Mouse (Mus musculus) embryo, embryonic 10 days (tissue): ENCODE data around the gene Gm38392.
A peak's percentile ranks its signal among the peaks of the same experiment; 100 is the strongest.
"Not testable (repeated sequence)": the region's sequence is repeated elsewhere in the genome, so short reads cannot be mapped to it uniquely, and the experiment has no call there.

Experiments
- DNase-seq: peaks from one replicate; pipeline ENCODE4 v3.0.0-alpha.2; 2015; ENCODE audit warnings: low spot score

Gm38392 gene

DNA sequence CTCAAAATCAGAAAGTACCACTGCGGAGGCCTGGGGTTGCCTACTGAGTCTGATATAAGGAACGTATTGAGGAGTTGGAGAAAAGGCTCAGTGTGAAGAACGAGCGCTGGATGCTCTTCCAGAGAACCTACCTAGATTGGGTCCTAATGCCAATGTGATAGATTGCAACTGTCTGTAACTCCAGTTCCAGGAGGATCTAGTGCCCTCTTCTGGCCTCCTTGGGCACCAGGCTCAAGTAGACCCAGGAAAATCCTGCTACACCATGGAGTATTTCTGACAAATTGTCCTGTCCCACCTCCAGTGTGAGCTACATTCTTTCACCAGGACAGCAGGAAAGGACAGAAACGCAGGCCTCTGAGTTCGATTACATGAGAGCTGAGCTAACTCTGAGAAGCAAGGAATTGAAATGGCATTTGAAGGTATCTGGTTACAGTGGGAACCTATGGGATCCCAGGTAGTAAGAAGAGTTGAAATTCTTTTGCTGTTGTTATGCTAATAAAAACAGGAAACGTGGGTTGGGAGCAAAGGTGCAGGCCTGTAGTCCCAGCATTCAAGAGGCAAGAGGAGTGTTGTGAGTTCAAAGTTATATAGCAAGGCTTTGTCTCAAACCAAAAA is 10.4 kb downstream of the Gm38392 start:
- DNase-seq = peak; percentile 44

DNA sequence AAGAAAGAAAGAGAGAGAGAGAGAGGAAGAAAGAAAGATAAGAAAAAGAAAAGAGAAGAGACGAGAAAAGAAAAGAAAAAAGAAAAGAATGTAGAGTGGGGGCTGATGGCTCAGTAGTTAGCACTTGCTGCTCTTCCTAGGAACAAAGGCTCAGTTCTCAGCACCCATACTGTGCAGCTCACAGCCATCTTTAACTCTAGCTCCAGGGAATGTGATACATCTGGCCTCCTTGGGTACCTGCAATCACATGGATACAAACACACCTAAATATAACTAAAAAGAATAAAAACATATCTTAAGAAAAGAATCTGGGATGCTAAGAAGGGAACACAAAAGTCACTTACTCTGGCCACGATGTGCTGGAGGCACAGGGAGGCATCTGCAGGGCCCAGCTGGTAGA is 10.9 kb downstream of the Gm38392 start:
- no peak for DNase-seq

DNA sequence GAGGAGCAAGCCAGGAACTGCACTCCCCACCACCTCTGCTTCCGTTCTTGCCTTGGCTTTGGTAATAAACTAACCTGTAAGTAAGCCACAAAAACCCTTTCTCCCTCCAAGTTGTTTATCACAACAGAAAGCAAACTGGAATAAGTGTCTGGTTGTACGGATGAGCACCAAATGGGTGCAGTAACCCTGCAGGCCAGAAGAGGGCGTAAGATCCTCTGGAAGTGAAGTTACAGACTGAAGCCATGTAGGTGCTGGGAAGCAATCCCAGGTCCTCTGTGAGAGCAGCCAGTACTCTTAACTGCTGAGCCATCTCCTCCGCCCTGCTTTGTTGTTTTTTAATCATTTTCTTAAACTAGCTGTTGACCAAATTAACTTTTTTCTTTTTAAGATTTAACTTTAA is 13.0 kb downstream of the Gm38392 start:
- DNase-seq = no peak

DNA sequence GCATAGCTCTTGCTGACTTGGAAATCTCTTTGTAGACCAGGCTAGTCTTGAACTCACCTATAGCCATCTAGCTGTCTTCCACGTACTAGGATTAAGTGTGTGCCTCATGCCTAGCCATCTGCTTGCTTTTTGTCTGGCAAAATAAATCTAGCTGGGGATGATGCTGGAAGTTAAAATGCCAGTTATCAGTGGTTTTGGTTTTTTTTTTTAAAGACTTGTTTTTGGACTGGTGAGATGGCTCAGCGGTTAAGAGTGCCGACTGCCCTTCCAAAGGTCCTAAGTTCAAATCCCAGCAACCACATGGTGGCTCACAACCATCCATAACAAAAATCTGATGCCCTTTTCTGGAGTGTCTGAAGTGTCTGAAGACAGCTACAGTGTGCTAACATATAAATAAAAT is 15.2 kb downstream of the Gm38392 start:
- no peak for DNase-seq

DNA sequence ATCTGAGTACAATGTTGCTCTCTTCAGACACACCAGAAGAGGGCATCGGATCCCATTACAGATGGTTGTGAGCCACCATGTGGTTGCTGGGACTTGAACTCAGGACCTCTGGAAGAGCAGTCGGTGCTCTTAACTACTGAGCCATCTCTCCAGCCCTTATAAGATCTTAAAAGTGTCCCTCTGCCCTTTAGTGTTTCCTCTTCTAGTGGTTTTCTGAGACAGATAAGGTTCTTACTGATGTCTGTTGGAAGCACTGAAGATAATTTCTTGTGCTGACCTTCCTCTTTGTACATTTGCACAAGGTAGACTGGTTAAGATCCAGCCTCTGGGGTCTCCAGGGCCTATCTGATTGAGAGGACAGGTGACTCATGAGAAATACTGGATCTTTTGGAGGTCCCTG is 15.7 kb downstream of the Gm38392 start:
- DNase-seq = not testable (repeated sequence)

DNA sequence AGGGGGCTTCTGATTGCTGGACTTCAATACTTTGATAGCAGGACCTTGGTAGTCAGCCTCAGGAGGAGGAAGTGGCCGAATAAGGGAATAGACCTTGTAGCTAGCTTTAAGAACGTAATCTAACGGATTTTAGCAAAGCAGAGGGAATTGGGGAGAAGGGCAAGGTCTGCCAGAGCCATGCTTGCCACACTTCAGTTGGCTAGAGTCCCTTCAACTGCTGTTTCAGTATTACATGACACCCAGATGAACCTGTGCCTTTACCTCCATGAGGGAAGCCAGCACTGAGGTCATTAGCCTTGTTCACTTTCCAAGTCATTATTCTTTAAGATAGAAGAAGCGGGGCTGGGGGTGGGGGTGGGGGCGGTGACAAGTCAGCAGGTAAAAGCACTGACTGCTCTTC is 18.0 kb downstream of the Gm38392 start:
- no peak for DNase-seq

DNA sequence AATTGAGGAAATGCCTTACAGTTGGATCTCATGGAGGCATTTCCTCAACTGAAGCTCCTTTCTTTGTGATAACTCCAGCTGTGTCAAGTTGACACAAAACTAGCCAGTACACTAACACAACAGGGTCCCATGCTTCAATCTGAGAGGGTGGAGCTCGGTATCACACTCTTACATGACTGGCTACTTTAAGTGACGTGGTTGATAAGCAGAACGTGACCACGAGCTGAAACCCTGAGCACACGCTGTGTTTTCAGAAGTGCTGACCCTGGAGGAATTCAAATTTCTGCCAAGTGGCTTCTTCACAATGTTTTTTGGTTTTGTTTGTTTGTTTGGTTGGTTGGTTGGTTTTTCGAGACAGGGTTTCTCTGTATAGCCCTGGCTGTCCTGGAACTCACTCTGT is 19.0 kb downstream of the Gm38392 start:
- not testable (repeated sequence) for DNase-seq

DNA sequence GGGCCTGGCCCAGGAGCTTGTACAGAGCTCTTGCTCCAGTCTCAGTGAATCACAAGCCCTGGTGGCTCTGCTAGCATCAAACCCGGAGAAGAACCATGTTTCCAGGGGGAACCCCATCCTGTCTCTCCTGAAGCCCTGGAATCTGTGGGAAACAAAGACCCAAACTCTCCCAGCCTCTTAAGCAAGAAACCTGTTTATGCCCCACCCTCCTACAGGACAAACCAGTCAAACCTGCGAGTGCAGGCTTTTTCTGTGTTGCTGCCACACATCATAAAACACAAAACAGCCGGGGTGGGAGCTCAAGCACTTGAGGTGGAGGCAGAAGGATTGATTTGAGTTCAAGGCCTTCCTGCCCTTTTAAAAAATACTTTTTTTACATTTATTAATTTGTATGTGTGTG is 24.7 kb downstream of the Gm38392 start:
- no peak for DNase-seq

DNA sequence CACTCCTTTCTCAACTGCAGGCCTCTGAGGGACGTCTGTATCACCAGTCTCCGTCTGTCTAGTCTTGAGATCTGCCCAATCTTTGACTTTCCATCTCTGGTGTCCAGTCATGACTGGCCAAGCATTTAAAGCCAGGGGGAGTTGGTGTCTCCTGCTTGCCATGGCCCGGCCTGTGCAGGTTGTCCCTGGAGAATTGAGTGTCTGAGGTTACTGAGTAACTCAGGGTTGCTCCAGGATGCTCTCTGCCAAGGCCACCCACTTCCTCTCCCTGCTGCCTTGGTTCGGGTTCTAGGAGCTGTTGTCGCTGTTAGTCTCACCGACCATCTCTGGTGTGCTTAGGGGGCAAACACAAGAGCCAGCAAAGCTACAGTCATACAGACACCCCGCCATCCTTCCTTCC is 30.6 kb downstream of the Gm38392 start:
- DNase-seq = no peak

DNA sequence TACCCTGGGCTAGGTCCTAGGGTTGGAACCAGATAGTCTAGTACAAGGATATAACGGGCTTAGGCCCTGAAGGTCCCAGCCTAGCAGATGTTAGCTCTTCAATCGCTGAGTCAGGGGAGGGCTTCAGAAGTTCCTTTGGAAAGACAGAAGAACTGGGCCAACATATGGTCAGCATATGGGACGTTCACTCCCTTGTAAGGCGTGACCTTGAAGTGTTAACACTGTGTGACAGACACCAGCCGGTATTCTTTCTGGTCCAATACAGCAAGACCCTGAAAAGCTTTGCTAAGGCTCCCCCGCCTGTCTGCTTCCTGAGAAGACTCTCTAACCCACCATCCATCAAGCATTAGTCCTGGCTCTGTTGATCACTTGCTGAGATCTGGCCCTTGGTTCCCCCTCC is 31.1 kb downstream of the Gm38392 start:
- peak; percentile 55 for DNase-seq

DNA sequence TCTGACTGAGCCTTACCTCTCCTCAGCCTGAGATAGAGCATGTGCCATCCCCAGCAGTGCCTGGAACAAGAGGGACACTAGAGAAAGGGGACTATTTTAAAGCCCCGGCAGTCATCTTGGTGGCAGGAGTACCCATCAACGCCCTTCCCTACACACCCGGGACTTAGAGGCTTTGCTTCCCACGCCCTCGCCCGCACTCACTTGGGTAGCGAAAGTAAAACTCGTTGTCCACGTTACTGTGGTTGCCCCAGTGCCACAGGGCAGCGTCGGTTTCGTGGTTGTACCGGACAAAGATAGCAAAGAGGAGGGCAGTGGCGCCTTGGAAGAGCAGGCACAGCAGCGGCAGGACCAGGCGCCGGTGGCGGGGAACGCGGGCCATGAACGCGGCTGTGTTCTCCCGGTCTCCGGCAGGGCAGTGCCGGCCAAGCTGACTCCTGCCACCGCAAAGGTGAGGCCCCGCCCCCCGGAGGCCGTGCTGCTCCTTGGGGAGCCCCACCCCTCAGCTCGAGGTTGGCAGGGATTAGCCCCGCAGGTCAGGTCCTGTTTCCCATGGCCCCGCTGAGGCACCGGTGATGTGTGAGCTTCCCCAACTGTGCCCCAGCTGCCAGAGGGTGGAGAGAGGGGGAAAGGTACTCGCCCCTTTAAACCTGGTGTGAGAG is 32.6 kb downstream of the Gm38392 start, which contains the start of gene Rhbg:
TSS of gene Rhbg (minus strand) at position 442 of the 659 bp plus-strand sequence.
- DNase-seq = no peak

DNA sequence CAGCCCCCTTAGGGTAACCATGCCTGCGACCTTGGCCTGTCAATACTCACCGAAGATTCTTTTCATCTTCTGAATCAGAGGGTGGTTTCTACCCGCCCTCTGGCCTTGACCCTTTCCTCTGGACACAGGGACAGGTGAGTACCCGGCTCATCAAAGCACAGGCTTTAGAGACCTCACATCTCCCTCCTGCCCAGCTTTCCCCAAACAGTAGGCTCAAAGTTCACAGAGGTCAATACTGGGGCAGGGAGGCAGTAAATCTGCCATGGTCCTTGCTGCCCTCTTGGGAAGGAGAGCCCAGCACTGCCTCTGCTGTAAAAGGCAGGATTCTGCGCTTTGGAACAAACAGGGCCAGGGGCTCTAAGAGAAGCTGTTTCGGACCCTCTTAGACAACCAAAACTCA is 34.3 kb downstream of the Gm38392 start:
- peak; percentile 52 for DNase-seq

DNA sequence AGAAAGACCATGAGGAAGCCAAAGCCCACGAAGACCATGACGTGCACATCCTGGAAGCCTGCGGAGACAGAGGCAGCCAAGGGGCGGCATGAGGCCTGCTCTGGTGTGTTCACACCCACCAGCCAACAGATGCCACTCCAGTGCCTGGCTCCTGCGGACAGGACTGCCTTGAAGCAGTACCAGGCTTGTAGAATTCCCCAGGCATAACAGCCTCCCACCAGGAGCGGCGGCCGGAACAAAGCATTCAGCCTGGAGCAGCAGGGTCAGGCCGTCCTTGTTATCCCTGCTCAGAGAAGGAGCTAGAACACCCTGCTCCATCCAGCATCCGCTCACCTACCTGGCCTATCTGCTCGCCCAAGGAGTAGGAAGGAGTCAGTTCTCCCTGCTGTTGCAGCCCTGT is 38.6 kb downstream of the Gm38392 start:
- DNase-seq = no peak

DNA sequence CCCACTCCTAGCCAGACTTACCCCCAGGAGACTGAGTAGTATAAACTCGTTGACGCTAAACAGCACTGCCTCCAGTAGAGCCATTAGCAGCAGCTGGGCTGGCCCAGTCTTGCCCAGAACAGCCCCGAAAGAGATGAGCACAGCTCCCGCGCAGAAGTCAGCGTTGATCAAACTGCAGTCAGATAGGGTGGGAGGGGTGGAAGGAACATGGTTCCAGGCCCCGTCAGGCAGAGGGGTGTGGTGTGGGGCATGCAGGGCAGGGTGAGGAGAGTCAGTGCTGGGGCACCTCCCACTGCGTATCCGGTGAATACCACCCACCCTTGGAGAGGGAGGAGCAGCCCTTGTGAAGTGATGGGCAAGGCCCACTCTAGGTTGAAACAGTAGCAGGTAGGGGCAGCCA is 39.3 kb downstream of the Gm38392 start:
- no peak for DNase-seq

DNA sequence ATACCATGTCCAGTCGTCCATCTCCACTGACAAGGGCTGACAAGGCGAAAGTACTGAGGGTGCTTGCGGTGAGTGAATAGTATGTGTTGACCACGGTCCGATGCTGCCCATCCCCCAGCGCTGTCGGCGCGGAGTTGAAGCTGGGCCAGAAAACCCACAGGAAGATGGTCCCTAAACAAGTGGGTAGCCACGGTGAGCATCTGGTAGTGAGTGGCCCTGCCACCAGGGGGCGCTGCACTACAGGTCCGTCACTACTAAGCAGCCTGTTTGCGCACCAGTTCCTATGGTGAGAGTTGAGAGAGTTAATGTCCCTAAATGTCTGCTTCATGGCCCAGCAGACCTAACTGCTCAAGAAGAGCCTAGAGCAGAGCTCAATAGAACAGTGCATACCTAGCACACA is 41.2 kb downstream of the Gm38392 start:
- DNase-seq = peak; percentile 89

DNA sequence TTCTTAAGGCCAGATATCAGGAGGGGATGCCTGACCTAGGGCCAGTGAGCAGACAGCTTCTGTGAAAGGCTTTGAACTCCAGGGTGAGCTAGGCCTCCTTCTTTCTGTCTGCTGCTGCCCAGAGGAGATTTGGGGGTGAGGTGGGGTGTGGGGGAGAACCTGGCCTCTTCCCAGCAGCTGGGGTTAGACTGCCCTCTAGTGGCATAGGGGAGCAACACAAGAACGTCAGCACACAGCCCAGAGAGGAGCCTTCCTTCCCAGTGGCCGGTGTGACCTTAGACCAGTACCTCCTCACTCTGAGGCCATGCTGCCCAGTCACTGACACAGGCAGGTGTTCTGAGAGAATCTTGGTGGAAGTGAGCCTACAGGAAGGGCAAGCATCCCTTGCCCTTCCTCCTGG is 42.9 kb downstream of the Gm38392 start:
- peak; percentile 77 for DNase-seq

DNA sequence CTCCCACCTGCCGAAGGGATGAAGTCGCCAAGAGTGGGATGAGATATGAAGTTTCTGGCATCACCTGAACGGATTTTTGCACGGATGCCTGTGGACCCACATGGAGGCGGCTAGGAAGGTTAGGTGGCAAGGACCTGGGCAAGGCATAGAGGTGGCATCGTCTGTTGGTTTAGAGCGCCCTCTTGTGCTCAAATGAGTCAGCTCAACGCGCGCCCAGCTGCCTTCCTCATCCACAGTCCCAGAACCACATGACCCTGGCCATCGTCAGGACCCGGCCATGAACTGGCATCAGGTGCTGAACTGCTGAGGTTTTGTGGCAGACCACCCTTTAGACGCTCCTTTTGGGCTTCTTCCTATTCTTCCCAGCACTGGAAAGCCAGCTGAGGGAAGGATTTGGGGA is 44.5 kb downstream of the Gm38392 start:
- peak; percentile 92 for DNase-seq

DNA sequence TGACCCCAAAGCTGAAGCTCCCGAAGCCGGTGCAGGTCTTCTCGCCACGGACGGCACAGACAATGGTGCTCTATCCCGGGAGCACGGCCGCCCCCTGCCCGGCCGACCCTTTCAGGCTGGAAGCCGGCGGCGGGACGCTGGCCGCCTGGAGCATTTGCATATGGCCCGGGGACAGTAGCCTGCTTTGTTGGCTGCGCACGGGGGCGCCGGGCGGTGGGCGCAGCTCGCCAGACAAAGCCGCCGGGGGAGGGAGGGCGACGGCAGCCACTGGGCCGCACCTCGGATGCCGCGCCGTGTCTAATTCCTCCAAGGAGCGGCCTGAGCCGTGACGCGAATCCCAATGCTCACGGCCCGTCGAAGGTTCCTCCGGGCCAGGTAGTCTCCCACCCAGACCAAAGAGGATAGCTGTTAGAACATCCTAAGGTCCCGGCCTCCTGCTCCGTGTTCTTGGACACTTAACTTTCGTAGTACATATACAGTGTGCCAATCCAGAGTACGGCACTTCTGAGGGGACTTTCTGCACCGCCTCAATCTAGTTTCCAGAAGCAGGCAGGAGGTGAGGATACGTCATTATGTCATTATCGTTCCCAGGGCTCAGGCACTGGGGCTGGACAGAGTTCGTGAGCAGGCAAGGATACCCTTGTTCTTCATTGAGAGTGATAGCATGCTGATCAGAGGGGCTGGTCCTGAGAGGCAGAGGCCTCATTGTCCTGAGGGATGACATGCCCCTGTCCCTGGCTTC is 45.8 kb downstream of the Gm38392 start:
- DNase-seq = peak; percentile 51

DNA sequence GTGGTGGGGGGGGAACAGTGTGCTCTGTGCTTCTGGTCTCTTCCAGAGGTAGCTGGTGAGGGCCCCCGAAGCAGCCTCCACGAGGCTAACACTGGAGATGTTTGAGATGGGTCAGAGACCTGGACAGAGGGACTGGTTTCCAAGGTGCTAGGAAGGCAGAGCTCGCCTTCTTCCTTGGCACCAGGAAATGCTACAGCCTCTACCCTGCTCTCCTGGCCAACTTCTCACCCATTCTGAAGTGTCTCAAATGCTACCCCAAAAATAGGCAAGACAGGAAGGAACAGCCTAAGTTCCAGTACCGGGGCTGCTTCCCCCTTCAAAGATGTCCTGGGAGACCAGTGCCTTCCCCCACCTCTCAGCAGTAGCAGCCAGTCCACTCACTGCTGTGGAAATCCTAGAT is 47.6 kb downstream of the Gm38392 start:
- DNase-seq = no peak

DNA sequence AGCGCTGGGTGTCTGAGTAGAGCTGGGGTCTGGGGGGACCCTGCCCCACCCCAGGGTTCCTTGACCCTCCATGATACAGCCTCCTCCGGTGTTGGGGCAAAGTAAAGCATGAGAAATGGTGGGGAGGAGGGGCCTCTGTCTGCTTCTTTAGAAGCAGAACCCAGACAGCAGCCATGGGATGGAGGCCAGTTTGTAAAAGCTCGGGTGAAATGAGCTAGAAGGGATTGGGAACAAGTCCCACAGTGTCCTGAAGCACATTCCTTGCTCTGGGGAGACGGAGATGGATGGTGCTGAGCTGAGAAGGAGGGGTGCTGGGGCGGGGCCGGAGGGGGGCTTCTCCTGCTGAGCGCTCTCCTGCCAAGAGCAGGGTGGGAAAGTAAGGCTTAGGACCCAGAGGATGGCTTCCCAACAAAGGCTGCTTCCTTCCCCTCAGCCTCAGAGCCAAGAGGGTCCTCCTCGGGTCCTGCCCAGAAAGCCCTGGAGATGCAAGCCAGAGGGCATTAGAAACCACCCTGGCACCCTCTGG is 48.1 kb downstream of the Gm38392 start:
- no peak for DNase-seq

DNA sequence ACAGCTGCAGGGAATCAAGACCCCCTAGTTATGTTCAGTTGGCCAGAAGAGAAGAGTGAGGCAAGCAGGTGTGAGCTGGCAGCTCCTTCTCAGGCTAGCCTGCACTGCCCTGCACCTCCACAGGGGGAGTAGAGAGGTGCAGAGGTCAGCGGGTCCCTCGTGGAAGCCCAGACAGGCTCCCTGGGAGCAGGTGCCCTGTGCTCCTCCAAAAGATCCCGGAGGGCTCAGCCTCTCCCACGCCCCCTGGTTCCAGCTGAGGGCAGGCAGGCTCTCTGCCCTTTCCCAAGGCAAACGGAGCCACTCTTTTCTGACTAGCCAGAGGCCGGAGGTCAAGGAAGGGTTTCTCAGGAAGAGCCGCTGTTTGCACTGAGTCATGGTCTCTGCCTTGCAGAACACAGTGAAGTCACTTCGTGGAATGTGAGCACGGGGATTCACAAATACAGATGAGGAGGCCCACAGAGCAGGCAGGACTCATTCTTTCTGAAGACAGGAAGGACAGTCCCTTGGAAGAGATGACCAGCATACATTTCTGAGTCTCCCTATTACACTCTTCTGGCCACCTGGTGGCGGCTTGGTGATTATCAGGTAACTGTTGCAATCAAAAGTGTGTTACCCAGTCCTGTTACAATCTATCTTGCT is 49.3 kb downstream of the Gm38392 start:
- DNase-seq = peak; percentile 69

DNA sequence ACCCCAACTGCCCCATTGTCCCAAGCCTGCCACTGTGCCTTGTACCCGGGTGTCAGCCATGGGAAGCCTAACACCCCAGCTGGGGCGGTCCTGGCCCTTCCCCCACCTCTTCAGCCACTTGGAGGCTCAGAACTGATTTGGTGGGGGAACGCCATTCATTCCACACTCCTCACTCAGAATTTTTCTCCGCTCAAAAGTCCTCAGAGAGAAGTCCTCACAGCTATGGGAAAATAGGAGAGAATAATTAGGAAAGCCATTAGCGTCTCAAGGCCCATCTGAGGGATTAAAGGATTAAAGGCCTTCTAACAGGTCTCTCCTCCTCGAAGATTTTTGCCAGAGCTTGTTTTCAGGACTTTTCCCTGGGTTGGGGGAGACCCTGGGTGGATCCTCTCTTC is 49.9 kb downstream of the Gm38392 start:
- no peak for DNase-seq

DNA sequence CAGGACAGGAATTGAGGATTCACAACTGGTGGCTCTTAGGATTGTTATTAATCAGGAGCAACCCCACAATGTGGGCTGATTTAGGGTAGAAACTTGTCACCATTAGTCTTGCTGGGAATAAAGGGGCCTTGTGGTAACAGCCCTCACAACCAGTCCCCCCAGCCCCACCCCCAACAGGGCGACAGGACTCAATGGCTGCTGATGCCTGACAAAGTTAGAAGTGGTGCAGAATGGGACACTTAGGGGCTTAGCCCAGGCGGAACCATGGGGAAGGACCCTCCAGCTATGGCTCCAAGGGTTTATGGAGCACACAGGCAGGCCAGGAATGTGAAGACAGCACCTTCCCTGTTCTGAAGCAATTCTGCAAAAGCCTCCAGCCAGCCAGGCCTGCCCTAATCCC is 51.4 kb downstream of the Gm38392 start:
- no peak for DNase-seq
